Mouse (Mus musculus) spleen, embryonic (tissue): ENCODE measurements around the gene Krt32.

Experiments
- CTCF ChIA-PET: fragments of 350-600 bp; sonication (Branson Sonifier 250); formaldehyde crosslinking; loops from one replicate; lab custom pipeline; 2022; lab: Charles Lee

Krt32 gene

DNA sequence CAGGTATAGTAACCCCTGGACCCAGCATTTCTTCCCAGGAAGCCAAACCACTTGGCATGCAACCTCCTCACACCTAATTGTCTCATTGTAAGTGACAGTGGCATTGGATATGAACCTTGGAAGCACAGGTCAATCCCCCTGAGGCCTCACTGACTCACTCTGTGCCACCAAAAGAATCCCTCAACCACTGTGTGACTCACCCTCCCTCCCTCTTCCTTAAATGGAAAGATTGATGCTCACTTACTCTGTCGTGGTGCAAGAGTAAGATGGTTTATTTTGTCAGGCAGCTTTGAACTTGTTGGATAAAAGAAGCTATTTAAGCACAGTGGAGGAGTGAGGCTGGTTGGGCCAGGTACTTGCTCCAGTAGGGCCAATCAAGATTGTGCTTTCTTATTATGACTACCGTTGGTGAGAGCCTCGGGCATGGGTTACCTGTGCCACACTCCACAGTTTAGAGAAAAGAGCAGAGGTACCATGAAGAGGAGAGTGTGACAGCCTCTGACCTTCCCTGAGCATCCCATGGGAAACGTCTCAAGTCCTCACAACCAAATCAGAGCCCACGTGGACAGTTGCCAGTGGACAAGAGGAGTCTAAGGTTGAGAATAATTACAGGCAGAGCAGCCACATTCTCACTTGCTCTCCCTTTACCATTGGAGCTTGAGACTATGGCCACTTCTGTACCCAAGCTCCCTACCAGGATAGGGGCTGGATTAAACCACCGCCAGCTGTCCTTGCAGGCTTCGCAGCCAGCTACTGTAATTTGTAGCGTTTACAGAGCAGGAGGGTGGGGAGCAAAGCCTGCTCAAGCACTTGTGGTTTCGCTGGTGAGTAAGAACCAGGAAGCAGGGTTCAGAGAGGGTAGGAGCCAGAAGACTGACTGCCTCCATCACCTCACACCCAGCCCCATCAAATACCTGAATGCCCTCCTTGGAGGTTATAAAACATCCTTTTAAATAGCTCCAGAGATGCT lies 32.1 kb downstream of the Krt32 start:
- CTCF ChIA-PET: no interaction called here

DNA sequence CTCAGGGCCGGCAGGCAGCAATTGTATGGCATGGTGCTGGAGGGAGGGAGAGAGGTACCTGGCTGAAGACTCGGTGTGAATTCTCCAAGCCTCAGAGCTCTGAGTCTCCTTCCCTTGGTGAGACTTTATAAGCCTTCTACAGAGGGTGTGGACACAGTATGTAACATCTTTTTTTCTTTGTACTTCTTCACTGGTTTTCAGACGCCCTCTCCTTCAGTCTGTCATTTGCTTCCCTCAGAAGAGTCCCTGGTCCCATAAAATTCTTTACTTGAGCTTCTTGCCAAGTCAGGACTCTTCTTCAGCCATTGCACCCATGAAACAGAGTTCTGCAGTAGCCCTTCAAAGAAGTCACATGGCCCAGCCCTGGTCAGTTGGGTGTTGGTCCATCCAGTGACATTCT lies 37.6 kb downstream of the Krt32 start, which contains the start of gene Krt31:
Krt31 (minus strand) TSS at position 101 of the 400 bp plus-strand sequence.
- CTCF ChIA-PET: no interaction called here

DNA sequence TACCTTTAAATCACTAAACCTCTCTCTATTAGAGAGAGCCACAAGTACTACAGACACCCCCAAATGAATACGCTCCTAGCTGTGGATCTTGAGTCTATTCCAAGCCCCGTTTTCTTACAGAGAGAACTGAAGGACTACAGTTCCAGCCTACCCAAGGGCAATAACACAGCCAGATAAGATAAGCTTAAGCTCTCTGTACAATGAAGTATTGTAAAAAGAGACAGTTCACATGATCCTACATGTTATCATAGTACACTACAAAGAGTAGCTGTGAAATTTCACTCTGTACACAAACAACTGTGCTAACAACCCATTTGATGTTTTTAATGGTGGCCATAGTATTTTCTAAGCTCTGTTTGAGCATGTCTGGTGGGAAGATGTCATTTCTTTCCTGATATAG lies 40.8 kb downstream of the Krt32 start:
- CTCF ChIA-PET: no interaction called here

DNA sequence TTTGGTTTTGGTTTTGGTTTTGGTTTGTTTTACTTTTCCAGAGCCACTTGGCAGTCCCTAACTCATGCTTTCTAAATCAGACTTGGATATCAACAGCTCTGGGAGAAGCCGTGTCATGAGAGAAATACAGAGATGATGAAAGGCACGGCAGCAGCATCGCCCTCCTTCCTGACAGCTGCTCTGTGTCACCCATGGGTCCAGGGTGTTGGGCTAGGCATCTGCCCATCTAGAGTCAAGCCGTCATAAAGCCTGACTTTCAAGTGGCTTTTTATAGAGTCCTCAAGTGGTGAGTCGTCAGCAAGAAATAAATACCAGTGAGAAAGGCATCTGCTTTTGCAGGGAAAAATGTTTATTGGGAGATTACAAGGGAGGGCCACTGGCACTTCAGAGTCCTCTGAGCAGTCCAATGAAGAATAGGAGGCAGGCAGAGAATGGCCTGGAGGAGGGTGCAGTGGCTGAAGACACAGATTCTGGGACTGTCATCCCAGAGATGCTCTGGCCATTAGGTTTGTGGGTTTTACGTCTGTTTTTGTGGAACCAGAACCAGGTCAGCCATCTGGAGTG lies 41.6 kb downstream of the Krt32 start:
- CTCF ChIA-PET: no interaction called here

DNA sequence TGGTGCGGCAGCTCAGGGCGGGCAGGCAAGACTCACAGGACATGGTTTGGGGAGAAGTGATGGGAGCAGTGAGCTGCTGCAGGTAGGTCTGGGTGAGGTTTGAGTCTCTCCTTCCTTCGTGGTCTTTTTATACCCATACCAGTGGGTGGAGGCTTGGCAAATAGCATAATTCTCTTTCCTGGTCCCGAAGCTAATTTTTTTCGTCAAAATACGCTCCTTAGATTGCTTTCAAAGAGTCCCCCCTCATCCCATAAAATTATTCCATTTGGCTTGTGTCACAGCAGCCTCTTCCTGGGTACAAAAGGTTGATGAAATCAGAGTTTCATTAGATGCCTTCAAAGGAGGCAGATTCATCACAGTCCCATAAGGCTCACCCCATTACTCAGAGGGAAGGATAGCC lies 46.6 kb downstream of the Krt32 start, which contains the start of gene Krt34:
Krt34 (minus strand) TSS at position 101 of the 400 bp plus-strand sequence.
- CTCF ChIA-PET: no interaction called here
